Mouse (Mus musculus): ENCODE measurements at regions not wholly inside any gene's neighbourhood (a gene's known extent, or its start where the extent isn't known, plus 50 kb on each side); places are given as distances from the start of the nearest gene placed in this dataset.

GRCm38 (mm10) chr10:83944897-83945296 is 222.2 kb downstream of the 1500009L16Rik start:
- Histone ChIP-seq H3K36me3 (no peaks in the 10 kb centered on the region), H3K4me2 (no peak overlapping the region), H3K9me3 (no peaks in the 10 kb centered on the region), H3K27ac (no peak overlapping the region), H3K4me1 (0 out of 2 replicates have a peak, but pooled peaks cover 5% of the 10 kb centered on the region), H3K4me3 (replicated peaks) (no peak overlapping the region), H3K9ac (no peak overlapping the region), H3K27me3 (replicated peaks) (no peaks in the 10 kb centered on the region)
- 88% methylated on average over 10 of the region's 10 CpGs for WGBS
- no peak for ATAC-seq (ENCODE audit: insufficient read depth, low FRiP score, low read depth)

- Histone ChIP-seq H3K9ac (no peak overlapping the region), H3K4me1 (0 out of 2 replicates have a peak, but pooled peaks cover 5% of the 10 kb centered on the region), H3K27ac (no peak overlapping the region), H3K4me2 (no peak overlapping the region), H3K9me3 (no peaks in the 10 kb centered on the region), H3K27me3 (replicated peaks) (no peaks in the 10 kb centered on the region), H3K4me3 (replicated peaks) (no peak overlapping the region), H3K36me3 (no peaks in the 10 kb centered on the region)
- ATAC-seq (ENCODE audit: insufficient read depth, low FRiP score, low read depth): no peak; the same call in 1 of the 2 replicates
- WGBS: 27% methylated on average over 9 of the region's 9 CpGs
These were observed 222.8 kb downstream of the 1500009L16Rik start for GRCm38 (mm10) chr10:83945503-83945902.

GRCm38 (mm10) chr10:83946186-83947176 is 223.8 kb downstream of the 1500009L16Rik start:
- 0 out of 2 replicates have a peak, but pooled peaks cover 5% of the 10 kb centered on the region for H3K4me1 ChIP-seq
- no peaks in the 10 kb centered on the region for H3K9me3 ChIP-seq
- no peak; the same call in 1 of the 2 replicates for ATAC-seq (ENCODE audit: insufficient read depth, low FRiP score, low read depth)
- H3K27me3 ChIP-seq (replicated peaks): no peaks in the 10 kb centered on the region
- WGBS: 54% methylated on average over 11 of the region's 11 CpGs
- no peak overlapping the region for H3K4me2 ChIP-seq
- no peak overlapping the region for H3K4me3 ChIP-seq (replicated peaks)
- 0 out of 2 replicates have a peak overlapping the region, but pooled peaks have one; percentile 8 for H3K27ac ChIP-seq
- H3K36me3 ChIP-seq: no peaks in the 10 kb centered on the region
- no peak overlapping the region for H3K9ac ChIP-seq

GRCm38 (mm10) chr10:83957118-83957759 is 234.6 kb downstream of the 1500009L16Rik start:
- Histone ChIP-seq H3K27ac (no peak overlapping the region), H3K4me3 (replicated peaks) (no peak overlapping the region), H3K4me1 (no peaks in the 10 kb centered on the region), H3K27me3 (replicated peaks) (no peaks in the 10 kb centered on the region), H3K4me2 (no peak overlapping the region), H3K36me3 (no peaks in the 10 kb centered on the region), H3K9ac (no peak overlapping the region), H3K9me3 (no peaks in the 10 kb centered on the region)
- 19% methylated on average over 18 of the region's 18 CpGs for WGBS
- no peak for ATAC-seq (ENCODE audit: insufficient read depth, low FRiP score, low read depth)

- H3K4me3 ChIP-seq (replicated peaks): no peak overlapping the region
- no peaks in the 10 kb centered on the region for H3K4me1 ChIP-seq
- no peaks in the 10 kb centered on the region for H3K27me3 ChIP-seq (replicated peaks)
- no peak overlapping the region for H3K27ac ChIP-seq
- no peaks in the 10 kb centered on the region for H3K36me3 ChIP-seq
- WGBS: 82% methylated on average over 3 of the region's 3 CpGs
- no peak overlapping the region for H3K4me2 ChIP-seq
- H3K9me3 ChIP-seq: no peaks in the 10 kb centered on the region
- no peak for ATAC-seq (ENCODE audit: insufficient read depth, low FRiP score, low read depth)
- H3K9ac ChIP-seq: no peak overlapping the region
These were observed 235.7 kb downstream of the 1500009L16Rik start for GRCm38 (mm10) chr10:83958397-83958796.

GRCm38 (mm10) chr10:83958826-83959225 is 236.2 kb downstream of the 1500009L16Rik start:
- Histone ChIP-seq H3K36me3 (no peaks in the 10 kb centered on the region), H3K27me3 (replicated peaks) (no peaks in the 10 kb centered on the region), H3K9me3 (no peaks in the 10 kb centered on the region), H3K4me3 (replicated peaks) (no peak overlapping the region), H3K27ac (no peak overlapping the region), H3K9ac (no peak overlapping the region), H3K4me2 (no peak overlapping the region), H3K4me1 (no peaks in the 10 kb centered on the region)
- ATAC-seq (ENCODE audit: insufficient read depth, low FRiP score, low read depth): no peak
- 81% methylated on average over 2 of the region's 2 CpGs for WGBS

- 78% methylated on average over 12 of the region's 12 CpGs for WGBS
- no peaks in the 10 kb centered on the region for H3K36me3 ChIP-seq
- H3K4me2 ChIP-seq: no peak overlapping the region
- no peak overlapping the region for H3K4me3 ChIP-seq (replicated peaks)
- H3K4me1 ChIP-seq: no peaks in the 10 kb centered on the region
- no peaks in the 10 kb centered on the region for H3K27me3 ChIP-seq (replicated peaks)
- no peak overlapping the region for H3K9ac ChIP-seq
- no peaks in the 10 kb centered on the region for H3K9me3 ChIP-seq
- no peak overlapping the region for H3K27ac ChIP-seq
- ATAC-seq (ENCODE audit: insufficient read depth, low FRiP score, low read depth): no peak
These were observed 240.6 kb downstream of the 1500009L16Rik start for GRCm38 (mm10) chr10:83963232-83963760.

- Histone ChIP-seq H3K4me2 (no peak overlapping the region), H3K4me1 (no peaks in the 10 kb centered on the region), H3K36me3 (no peaks in the 10 kb centered on the region), H3K4me3 (replicated peaks) (no peak overlapping the region), H3K27ac (no peak overlapping the region), H3K9ac (no peak overlapping the region), H3K9me3 (no peaks in the 10 kb centered on the region), H3K27me3 (replicated peaks) (no peaks in the 10 kb centered on the region)
- WGBS: 31% methylated on average over 12 of the region's 12 CpGs
- ATAC-seq (ENCODE audit: insufficient read depth, low FRiP score, low read depth): no peak
These were observed 241.3 kb downstream of the 1500009L16Rik start for GRCm38 (mm10) chr10:83963779-83964643.

- ATAC-seq (ENCODE audit: insufficient read depth, low FRiP score, low read depth): no peak
- no peak overlapping the region for H3K9ac ChIP-seq
- no peaks in the 10 kb centered on the region for H3K9me3 ChIP-seq
- no peaks in the 10 kb centered on the region for H3K4me1 ChIP-seq
- H3K27ac ChIP-seq: no peak overlapping the region
- H3K4me3 ChIP-seq (replicated peaks): no peak overlapping the region
- H3K36me3 ChIP-seq: no peaks in the 10 kb centered on the region
- 41% methylated on average over 5 of the region's 5 CpGs for WGBS
- H3K27me3 ChIP-seq (replicated peaks): no peaks in the 10 kb centered on the region
- no peak overlapping the region for H3K4me2 ChIP-seq
These were observed 242.2 kb downstream of the 1500009L16Rik start for GRCm38 (mm10) chr10:83964838-83965237.

GRCm38 (mm10) chr10:83970501-83970900 is 247.8 kb downstream of the 1500009L16Rik start:
- no peak overlapping the region for H3K27ac ChIP-seq
- no peaks in the 10 kb centered on the region for H3K27me3 ChIP-seq (replicated peaks)
- no peak for ATAC-seq (ENCODE audit: insufficient read depth, low FRiP score, low read depth)
- H3K4me2 ChIP-seq: no peak overlapping the region
- WGBS: 59% methylated on average over 3 of the region's 3 CpGs
- no peak overlapping the region for H3K4me3 ChIP-seq (replicated peaks)
- no peaks in the 10 kb centered on the region for H3K4me1 ChIP-seq
- no peaks in the 10 kb centered on the region for H3K9me3 ChIP-seq
- no peak overlapping the region for H3K9ac ChIP-seq
- no peaks in the 10 kb centered on the region for H3K36me3 ChIP-seq

- Histone ChIP-seq H3K9ac (no peak overlapping the region), H3K27ac (no peak overlapping the region), H3K27me3 (replicated peaks) (no peaks in the 10 kb centered on the region), H3K36me3 (no peaks in the 10 kb centered on the region), H3K4me2 (no peak overlapping the region), H3K9me3 (no peaks in the 10 kb centered on the region), H3K4me1 (no peaks in the 10 kb centered on the region), H3K4me3 (replicated peaks) (no peak overlapping the region)
- no peak for ATAC-seq (ENCODE audit: insufficient read depth, low FRiP score, low read depth)
- 64% methylated on average over 6 of the region's 6 CpGs for WGBS
These were observed 251.9 kb downstream of the 1500009L16Rik start for GRCm38 (mm10) chr10:83974548-83974947.

All from stomach, embryonic 15.5 days (tissue).